Mouse (Mus musculus) liver, postnatal 0 days (tissue): ENCODE results near the gene Kpna1. TPM values are rescaled to one million over a fixed set of nuclear protein-coding genes. Genes with fewer than 3 reads are reported as not detected.

Experiments used
- ATAC-seq: fragments of 200-750 bp; cut with Nextera tagmentation; 2 replicates; pipeline ENCODE4 v1.8.0; 2017; ENCODE audit warnings: mild to moderate bottlenecking, moderate library complexity
- DNase-seq: peaks from one replicate; pipeline ENCODE4 v3.0.0-alpha.2; 2016
- H3K27ac ChIP-seq: fragments of 300-500 bp; sonication (generic); 2 replicates; pipeline ENCODE4 v1.5.1; 2014; ENCODE audit warnings: antibody characterized with exemption, moderate library complexity, mild to moderate bottlenecking, low read depth
- H3K27me3 ChIP-seq: fragments of 300-500 bp; sonication (generic); 2 replicates; pipeline ENCODE4 v1.6.1; 2014; ENCODE audit warnings: low read length, control low read depth, mixed read lengths; ENCODE audit not compliant: insufficient read depth
- H3K36me3 ChIP-seq: fragments of 300-500 bp; sonication (generic); replicated peaks from 2 replicates; pipeline ENCODE4 v1.6.1; 2014; ENCODE audit warnings: mild to moderate bottlenecking, control low read depth, low read length, moderate library complexity, mixed read lengths; ENCODE audit not compliant: insufficient read depth
- H3K4me1 ChIP-seq: fragments of 300-500 bp; sonication (generic); 2 replicates; pipeline ENCODE4 v1.6.1; 2014; ENCODE audit warnings: antibody characterized with exemption, mild to moderate bottlenecking, control low read depth; ENCODE audit not compliant: insufficient read depth
- H3K4me2 ChIP-seq: fragments of 300-500 bp; sonication (generic); 2 replicates; pipeline ENCODE4 v1.6.1; 2014; ENCODE audit warnings: low read depth, mild to moderate bottlenecking, low read length, moderate library complexity, mixed read lengths
- H3K4me3 ChIP-seq: fragments of 300-500 bp; sonication (generic); 2 replicates; pipeline ENCODE4 v1.5.1; 2014; ENCODE audit warnings: low read depth, low read length
- H3K9ac ChIP-seq: fragments of 300-500 bp; sonication (generic); replicated peaks from 2 replicates; pipeline ENCODE4 v1.6.1; 2014; ENCODE audit warnings: mild to moderate bottlenecking, moderate library complexity
- H3K9me3 ChIP-seq: fragments of 300-500 bp; sonication (generic); 2 replicates; pipeline ENCODE4 v1.6.1; 2016; ENCODE audit warnings: mild to moderate bottlenecking, control low read depth, low read length, mixed read lengths
- CTCF ChIP-seq: sonication (generic); IDR thresholded peaks from 2 replicates; pipeline ENCODE4 v1.5.1; 2016; ENCODE audit warnings: antibody characterized with exemption, low read depth
- EP300 ChIP-seq: IDR thresholded peaks from 2 replicates; pipeline ENCODE4 v1.6.1; 2016; ENCODE audit warnings: antibody characterized with exemption, low read depth, mild to moderate bottlenecking
- WGBS: fragments of 180-500 bp; shearing (Covaris S2); extraction: QIAGEN DNeasy Blood & Tissue Kit; methylation state at CpG from one replicate; pipeline ENCODE4 v1.1.7; 2014; ENCODE audit not compliant: insufficient replicate concordance; 5-methylcytosine and 5-hydroxymethylcytosine counted together
- polyA plus RNA-seq: library from polyadenylated mRNA; unstranded; fragments of >200 nt; fragmentation: Nextera tagmentation; extraction: Ambion mirVana; gene quantifications from 2 replicates; pipeline ENCODE4 v1.2.1, GENCODE M21; 2015

Gene Kpna1
- polyA plus RNA-seq, 1 experiment from 2014 or later, result 17.6 TPM

DNA sequence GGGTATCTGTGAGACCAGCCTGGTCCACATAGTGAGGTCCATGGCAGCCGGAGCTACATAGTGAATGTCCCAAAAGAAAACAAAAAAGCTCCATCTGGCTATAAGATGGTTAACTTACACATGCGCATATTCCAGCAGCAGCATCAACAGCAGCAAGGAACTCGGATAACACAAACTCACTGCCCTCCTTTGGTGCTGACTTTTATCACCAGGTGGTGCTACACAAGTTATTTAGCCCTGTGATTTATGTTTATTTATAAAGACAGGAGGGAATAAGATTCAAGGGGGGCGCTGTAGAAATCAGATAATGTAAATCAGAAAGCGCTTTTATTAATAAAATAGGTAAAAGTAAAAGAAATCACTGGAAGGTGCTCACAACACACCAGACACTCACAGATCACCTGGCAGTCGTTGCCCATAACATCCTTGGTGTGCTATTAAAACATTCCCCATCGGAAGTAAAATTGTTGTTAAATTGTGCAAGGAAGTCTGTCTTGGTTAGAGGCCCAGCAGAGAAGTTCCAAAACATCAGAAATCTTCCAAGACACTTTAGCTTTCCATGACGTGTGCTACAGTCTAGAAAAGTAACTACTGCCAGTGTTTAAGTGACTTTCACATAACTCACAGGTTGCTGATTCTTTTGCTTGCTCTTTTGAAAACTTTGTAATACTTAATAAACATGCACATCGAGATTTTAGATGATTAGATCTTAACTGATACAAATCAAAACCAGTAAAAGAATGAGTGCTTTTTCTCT is 91.4 kb downstream of the Kpna1 start:
- no peak overlapping the region for H3K27ac ChIP-seq
- DNase-seq (no peak), ATAC-seq (no peak)
- 49% methylated on average over 9 of the region's 9 CpGs for WGBS
- no peaks in the 10 kb centered on the region for H3K9me3 ChIP-seq
- H3K36me3 ChIP-seq, result peaks cover 2% of the 10 kb centered on the region; the same call in 1 of the 2 replicates
- H3K27me3 ChIP-seq, result no peaks in the 10 kb centered on the region
- peak overlapping the region; percentile 82 for H3K4me3 ChIP-seq
- H3K4me2 ChIP-seq, result peak overlapping the region; percentile 89
- TF ChIP-seq CTCF (peak; percentile 20), EP300 (no peak)
- H3K9ac ChIP-seq, result peak overlapping the region; percentile 85
- H3K4me1 ChIP-seq, result peaks cover 24% of the 10 kb centered on the region

DNA sequence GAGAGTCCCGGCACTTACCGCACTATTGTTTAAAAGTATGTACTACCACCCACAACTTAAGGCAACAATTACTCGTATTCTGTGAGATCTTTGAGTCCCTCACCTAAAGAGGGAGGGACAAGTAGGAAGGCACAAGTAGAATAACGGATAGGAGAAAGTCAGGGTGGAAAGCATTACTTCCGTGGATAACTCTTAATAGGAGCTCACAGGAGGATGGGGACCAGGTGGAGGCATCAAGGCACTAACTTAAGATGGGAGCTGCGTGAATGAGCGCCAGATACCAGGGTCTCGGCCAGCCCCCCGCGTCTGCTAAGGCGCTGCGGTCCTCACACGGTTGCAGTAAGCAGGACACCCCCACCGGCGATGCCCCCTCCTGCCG is 92.5 kb downstream of the Kpna1 start:
- Histone ChIP-seq H3K4me2 (peak overlapping the region; percentile 89), H3K27ac (peak overlapping the region; percentile 100), H3K9me3 (no peaks in the 10 kb centered on the region), H3K4me1 (peaks cover 24% of the 10 kb centered on the region), H3K9ac (peak overlapping the region; percentile 85), H3K4me3 (peak overlapping the region; percentile 82), H3K27me3 (no peaks in the 10 kb centered on the region), H3K36me3 (no peaks in the 10 kb centered on the region; the same call in 1 of the 2 replicates)
- ATAC-seq, result peak; percentile 1
- no peak for TF ChIP-seq EP300
- TF ChIP-seq CTCF, result no peak
- under 1% methylated on average over 16 of the region's 16 CpGs for WGBS
- no peak for DNase-seq

GRCm38 (mm10) chr16:36071450-36072379 is 93.2 kb downstream of the Kpna1 start, which contains the start of the genes Fam162a and Ccdc58:
Gene Fam162a (minus strand): TSS chr16:36071594.
Gene Ccdc58 (plus strand): TSS chr16:36071685.
- peak; percentile 9; the same call in 1 of the 2 replicates for TF ChIP-seq CTCF
- TF ChIP-seq EP300, result no peak
- Histone ChIP-seq H3K4me3 (peak within 1 kb of the TSS; percentile 82), H3K9ac (peak within 1 kb of the TSS; percentile 85), H3K4me1 (peaks cover 24% of the 10 kb centered on the region), H3K4me2 (peak within 1 kb of the TSS; percentile 89), H3K27ac (peak within 1 kb of the TSS; percentile 100), H3K36me3 (no peaks in the 10 kb centered on the region; the same call in 1 of the 2 replicates), H3K9me3 (no peaks in the 10 kb centered on the region), H3K27me3 (no peaks in the 10 kb centered on the region)
- ATAC-seq (peak; percentile 94), DNase-seq (peak; percentile 96)
- WGBS, result under 1% methylated on average over 71 of the region's 81 CpGs

DNA sequence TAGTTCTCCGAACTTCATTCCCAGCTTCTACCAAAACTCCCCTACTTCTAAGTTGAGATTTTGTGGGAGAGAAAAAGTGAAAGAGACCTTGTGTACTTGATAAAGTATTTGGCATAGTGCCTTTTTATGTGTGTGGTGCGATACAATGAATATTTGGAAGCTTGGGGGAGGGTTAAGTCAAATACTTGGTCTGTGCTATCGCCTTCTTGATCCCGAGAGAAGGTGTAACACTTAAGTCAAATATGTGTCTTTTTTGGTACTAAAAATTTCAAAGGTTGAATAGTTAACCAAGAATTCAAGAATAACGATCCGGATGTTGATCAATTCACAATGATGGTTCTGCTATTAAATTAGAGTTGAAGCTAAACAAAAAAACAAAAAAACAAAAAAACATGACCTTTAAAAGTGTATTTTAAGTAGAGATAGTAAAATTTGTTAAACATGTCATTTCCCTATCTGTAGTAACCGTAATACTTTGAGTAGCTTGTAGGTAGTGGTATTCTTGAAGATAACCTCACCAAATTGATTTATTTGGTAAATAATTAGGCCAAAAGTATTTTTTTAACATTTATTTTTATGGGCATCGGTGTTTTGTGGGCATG is 94.0 kb downstream of the Kpna1 start:
- DNase-seq (no peak), ATAC-seq (no peak)
- peak overlapping the region; percentile 82 for H3K4me3 ChIP-seq
- H3K9me3 ChIP-seq, result no peaks in the 10 kb centered on the region
- TF ChIP-seq CTCF, result no peak
- TF ChIP-seq EP300, result no peak
- H3K36me3 ChIP-seq, result no peaks in the 10 kb centered on the region; the same call in 1 of the 2 replicates
- peak overlapping the region; percentile 100 for H3K27ac ChIP-seq
- 22% methylated on average over 8 of the region's 8 CpGs for WGBS
- peak overlapping the region; percentile 89 for H3K4me2 ChIP-seq
- peak overlapping the region; percentile 85 for H3K9ac ChIP-seq
- peaks cover 20% of the 10 kb centered on the region for H3K4me1 ChIP-seq
- no peaks in the 10 kb centered on the region for H3K27me3 ChIP-seq

DNA sequence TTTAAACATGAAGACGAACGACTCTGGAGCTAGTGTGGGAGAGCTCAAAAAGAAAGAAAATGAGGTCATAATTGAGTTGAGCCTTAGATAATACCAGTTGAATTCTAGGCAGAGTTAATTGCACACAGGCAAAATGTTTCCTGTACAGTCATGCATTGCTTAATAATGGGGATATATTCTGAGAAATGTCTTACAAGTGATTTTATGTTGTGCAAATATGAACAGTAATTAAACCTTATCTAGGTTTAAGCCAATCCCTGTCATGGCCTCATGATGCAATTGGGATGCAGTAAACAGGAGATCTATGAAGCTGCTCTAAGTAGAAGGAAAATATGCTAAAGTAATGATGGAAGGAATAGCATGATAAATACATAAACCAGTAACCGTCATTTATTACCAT is 96.2 kb downstream of the Kpna1 start:
- H3K27me3 ChIP-seq, result no peaks in the 10 kb centered on the region
- no peaks in the 10 kb centered on the region for H3K36me3 ChIP-seq
- no peaks in the 10 kb centered on the region for H3K9me3 ChIP-seq
- ATAC-seq, result no peak
- TF ChIP-seq CTCF, result no peak
- no peak for TF ChIP-seq EP300
- 0 out of 2 replicates have a peak, but pooled peaks cover 2% of the 10 kb centered on the region for H3K4me1 ChIP-seq
- H3K27ac ChIP-seq, result no peak overlapping the region
- WGBS, result 85% methylated on average over 3 of the region's 3 CpGs
- H3K9ac ChIP-seq, result no peak overlapping the region
- DNase-seq, result no peak
- no peak overlapping the region for H3K4me3 ChIP-seq
- H3K4me2 ChIP-seq, result no peak overlapping the region

DNA sequence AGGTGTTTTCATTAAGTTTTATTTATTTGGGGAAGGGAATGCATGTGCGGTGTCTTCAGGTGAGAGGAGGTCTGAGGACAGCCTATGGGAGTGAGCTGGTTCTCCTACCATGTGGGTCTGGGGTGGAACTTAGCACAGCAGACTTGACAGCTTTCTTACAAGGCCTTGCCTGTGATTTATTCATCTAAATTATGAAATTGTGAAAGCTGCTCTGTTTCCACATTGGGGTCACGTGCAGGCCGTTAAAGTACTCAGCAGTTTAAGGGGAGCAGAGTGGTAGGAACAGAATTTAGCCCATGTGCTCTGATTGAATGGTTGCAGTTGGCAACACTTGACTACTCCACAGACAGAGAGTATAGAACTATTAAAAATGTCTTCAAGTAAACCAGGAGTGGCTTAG is 101.4 kb downstream of the Kpna1 start:
- H3K9ac ChIP-seq, result no peak overlapping the region
- H3K9me3 ChIP-seq, result no peaks in the 10 kb centered on the region
- H3K36me3 ChIP-seq, result peaks cover 14% of the 10 kb centered on the region
- H3K4me1 ChIP-seq, result no peaks in the 10 kb centered on the region
- ATAC-seq (no peak), DNase-seq (no peak)
- TF ChIP-seq EP300 (no peak), CTCF (no peak)
- H3K4me3 ChIP-seq, result no peak overlapping the region
- H3K27me3 ChIP-seq, result no peaks in the 10 kb centered on the region
- no peak overlapping the region for H3K4me2 ChIP-seq
- no peak overlapping the region for H3K27ac ChIP-seq
- 87% methylated on average over 3 of the region's 3 CpGs for WGBS

Other genes with a start within 250 kb of the Kpna1 start
- gene Dirc2, start 209.4 kb upstream of the Kpna1 start, polyA plus RNA-seq, result 5.7 and 6.2 TPM in 2 replicates
- 6.9 and 7.6 TPM in 2 replicates for gene Hspbap1, start 208.4 kb upstream of the Kpna1 start, polyA plus RNA-seq
- gene Parp14, start 107.2 kb upstream of the Kpna1 start, polyA plus RNA-seq, result 2.1 and 2.3 TPM in 2 replicates
- 21.8 and 23.4 TPM in 2 replicates for gene Parp9, start 40.3 kb upstream of the Kpna1 start, polyA plus RNA-seq
- 15.8 and 16.3 TPM in 2 replicates for gene Dtx3l, start 39.6 kb upstream of the Kpna1 start, polyA plus RNA-seq
- 2.2 TPM in 2 replicates for gene Wdr5b, start 62.4 kb downstream of the Kpna1 start, polyA plus RNA-seq
- 176 and 193 TPM in 2 replicates for gene Fam162a, start 92.8 kb downstream of the Kpna1 start, polyA plus RNA-seq
- gene Ccdc58, start 92.9 kb downstream of the Kpna1 start, polyA plus RNA-seq, result 54.6 and 58.9 TPM in 2 replicates
- not detected in 2 replicates for gene Csta1, start 152.5 kb downstream of the Kpna1 start, polyA plus RNA-seq
- 245 and 249 TPM in 2 replicates for gene Stfa2l1, start 178.1 kb downstream of the Kpna1 start, polyA plus RNA-seq
- 589 and 613 TPM in 2 replicates for gene Gm5483, start 205.5 kb downstream of the Kpna1 start, polyA plus RNA-seq
- gene Gm5416, start 231.7 kb downstream of the Kpna1 start, polyA plus RNA-seq, result 9.4 and 11.8 TPM in 2 replicates
- 103 and 110 TPM in 2 replicates for gene 2010005H15Rik, start 242.7 kb downstream of the Kpna1 start, polyA plus RNA-seq